Comparison of ENCODE assay signal across 7 mouse cellular contexts in genomic region chr3:127257969-127258368, GRCm38 (mm10).
DNase-seq lines count a peak whose midpoint lies in the region; ATAC-seq and TF ChIP-seq lines count a peak whose summit lies in the region.

No protein-coding gene starts in this region.

- H3K4me2 ChIP-seq in embryonic facial prominence, embryonic 11.5 days (ENCODE audit: low read depth, low read length), result peak overlapping the region; percentile 57
- peak overlapping the region; percentile 48 for H3K4me2 ChIP-seq in liver, embryonic 12.5 days
- peak overlapping the region; percentile 67 for H3K4me2 ChIP-seq in stomach, postnatal 0 days (replicated peaks; ENCODE audit: low read depth)

- peak; percentile 24 to 44 for DNase-seq in right cerebral cortex, adult 2 months (ENCODE audit: low spot score in 2 of 2)
- no peak for DNase-seq in right cerebral cortex, postnatal 36 days (ENCODE audit: low spot score in 2 of 2)
- peak; percentile 63 for DNase-seq in embryonic facial prominence, embryonic 11.5 days (ENCODE audit: low spot score)
- DNase-seq in heart, postnatal 14 days, result peak; percentile 8 to 34
- peak; percentile 30 for DNase-seq in stomach, postnatal 0 days (ENCODE audit: low spot score)
- no peak for DNase-seq in spleen, postnatal 10 days (ENCODE audit: low spot score in 2 of 2)

- ATAC-seq in embryonic facial prominence, embryonic 11.5 days (replicated peaks; ENCODE audit: insufficient number of reproducible peaks, low FRiP score, low TSS enrichment, low read depth), result peak; percentile 36
- no peak for ATAC-seq in liver, embryonic 12.5 days
- ATAC-seq in stomach, postnatal 0 days (ENCODE audit: low FRiP score, low TSS enrichment), result peak; percentile 59

- WGBS in embryonic facial prominence, embryonic 11.5 days, result under 1% methylated on average over 18 of the region's 18 CpGs
- 2% methylated on average over 7 of the region's 18 CpGs for WGBS in liver, embryonic 12.5 days (ENCODE audit: insufficient replicate concordance)
- under 1% methylated on average over 18 of the region's 18 CpGs for WGBS in stomach, postnatal 0 days

- intact Hi-C loops in heart, postnatal 14 days (cut with DNase I), result no loop called here

- H3K27ac ChIP-seq in embryonic facial prominence, embryonic 11.5 days (replicated peaks; ENCODE audit: low read depth, low read length), result peak overlapping the region; percentile 79
- no peak overlapping the region for H3K27ac ChIP-seq in liver, embryonic 12.5 days
- H3K27ac ChIP-seq in stomach, postnatal 0 days (replicated peaks), result peak overlapping the region; percentile 61; the same call in 1 of the 2 replicates

- peak overlapping the region; percentile 38 for H3K4me3 ChIP-seq in embryonic facial prominence, embryonic 11.5 days (ENCODE audit: low read depth, low read length)
- H3K4me3 ChIP-seq in liver, embryonic 12.5 days, result peak overlapping the region; percentile 25
- peak overlapping the region; percentile 43 for H3K4me3 ChIP-seq in stomach, postnatal 0 days (ENCODE audit: low read depth, low read length)

- H3K9ac ChIP-seq in embryonic facial prominence, embryonic 11.5 days (replicated peaks; ENCODE audit: low read length), result peak overlapping the region; percentile 47
- H3K9ac ChIP-seq in liver, embryonic 12.5 days, result no peak overlapping the region
- peak overlapping the region; percentile 52 for H3K9ac ChIP-seq in stomach, postnatal 0 days (ENCODE audit: low read length)

- H3K9me3 ChIP-seq in embryonic facial prominence, embryonic 11.5 days (replicated peaks; ENCODE audit: control insufficient read depth, low read length), result no peaks in the 10 kb centered on the region
- H3K9me3 ChIP-seq in liver, embryonic 12.5 days (replicated peaks), result no peaks in the 10 kb centered on the region
- no peaks in the 10 kb centered on the region for H3K9me3 ChIP-seq in stomach, postnatal 0 days (ENCODE audit: control insufficient read depth, low read length)

- no peak for TF ChIP-seq EP300 in stomach, postnatal 0 days (optimal IDR thresholded peaks at IDR 0.05)

- H3K4me1 ChIP-seq in embryonic facial prominence, embryonic 11.5 days (ENCODE audit: control insufficient read depth, insufficient read depth, low read length), result no peaks in the 10 kb centered on the region
- no peaks in the 10 kb centered on the region for H3K4me1 ChIP-seq in liver, embryonic 12.5 days
- H3K4me1 ChIP-seq in stomach, postnatal 0 days (replicated peaks; ENCODE audit: control insufficient read depth, insufficient read depth), result no peaks in the 10 kb centered on the region

- no peaks in the 10 kb centered on the region for H3K27me3 ChIP-seq in embryonic facial prominence, embryonic 11.5 days (ENCODE audit: control insufficient read depth, insufficient read depth, low read length)
- no peaks in the 10 kb centered on the region for H3K27me3 ChIP-seq in liver, embryonic 12.5 days (replicated peaks)
- no peaks in the 10 kb centered on the region for H3K27me3 ChIP-seq in stomach, postnatal 0 days (ENCODE audit: control insufficient read depth, insufficient read depth, low read length)

- H3K36me3 ChIP-seq in embryonic facial prominence, embryonic 11.5 days (replicated peaks; ENCODE audit: control insufficient read depth, insufficient read depth, low read depth, low read length), result no peaks in the 10 kb centered on the region
- no peaks in the 10 kb centered on the region for H3K36me3 ChIP-seq in liver, embryonic 12.5 days
- H3K36me3 ChIP-seq in stomach, postnatal 0 days (ENCODE audit: control insufficient read depth, insufficient read depth, low read length), result no peaks in the 10 kb centered on the region

- TF ChIP-seq CTCF in stomach, postnatal 0 days (IDR thresholded peaks at IDR 0.05; ENCODE audit: low read depth), result no peak

Comparison
In these comparisons a context has a peak if more than half of its experiments do, and no peak if none do; other contexts are left out.
1. DNase-seq: peak in right cerebral cortex, adult 2 months (2 of 2), embryonic facial prominence, embryonic 11.5 days (single experiment), heart, postnatal 14 days (2 of 2) and stomach, postnatal 0 days (single experiment); none in right cerebral cortex, postnatal 36 days (0 of 2) and spleen, postnatal 10 days (0 of 2).
2. Peak in every context shown above with its lines, with median percentiles within 50 percentile points of each other: H3K4me2 ChIP-seq and H3K4me3 ChIP-seq.